Mouse (Mus musculus): ENCODE data around the gene Gm49510. TPM values are rescaled to one million over a fixed set of nuclear protein-coding genes. Genes with fewer than 3 reads are reported as not detected.
A peak's percentile ranks its signal among the peaks of the same experiment; 100 is the strongest.

The Gm49510 gene
- polyA plus RNA-seq, 1 experiment from 2014 or later: 1.0 TPM

GRCm38 (mm10) chr15:78926021-78926919 lies 26.8 kb downstream of the Gm49510 start, which contains the start of gene Lgals1:
Gene Lgals1, plus strand, starts transcription at chr15:78926725.
- Histone ChIP-seq H3K4me3 (ENCODE audit: low read depth, low read length) (peak within 1 kb of the TSS; percentile 28), H3K4me1 (ENCODE audit: control insufficient read depth, insufficient read depth, low read length) (peaks cover 18% of the 10 kb centered on the region), H3K9ac (ENCODE audit: low read length) (peak within 1 kb of the TSS; percentile 47), H3K27ac (replicated peaks; ENCODE audit: low read depth, low read length) (peak within 1 kb of the TSS; percentile 83), H3K9me3 (ENCODE audit: control insufficient read depth, low read length) (no peaks in the 10 kb centered on the region), H3K27me3 (ENCODE audit: control insufficient read depth, insufficient read depth, low read length) (no peaks in the 10 kb centered on the region), H3K4me2 (ENCODE audit: low read depth, severe bottlenecking) (peak within 1 kb of the TSS; percentile 63), H3K36me3 (ENCODE audit: control insufficient read depth, insufficient read depth, low read length) (peaks cover 5% of the 10 kb centered on the region; the same call in 1 of the 2 replicates)
- whole genome bisulfite sequencing: 7% methylated on average over 20 of the region's 20 CpGs
- ATAC-seq (ENCODE audit: insufficient number of reproducible peaks, low FRiP score, low TSS enrichment, low read depth) (peak; percentile 78), DNase-seq (ENCODE audit: low spot score) (peak; percentile 92)

- ATAC-seq (ENCODE audit: insufficient number of reproducible peaks, low FRiP score, low TSS enrichment, low read depth) (no peak), DNase-seq (ENCODE audit: low spot score) (peak; percentile 55)
- H3K27ac ChIP-seq (replicated peaks; ENCODE audit: low read depth, low read length): peak overlapping the region; percentile 61
- peak overlapping the region; percentile 28 for H3K4me3 ChIP-seq (ENCODE audit: low read depth, low read length)
- peak overlapping the region; percentile 63 for H3K4me2 ChIP-seq (ENCODE audit: low read depth, severe bottlenecking)
- peaks cover 18% of the 10 kb centered on the region for H3K4me1 ChIP-seq (ENCODE audit: control insufficient read depth, insufficient read depth, low read length)
- peak overlapping the region; percentile 47 for H3K9ac ChIP-seq (ENCODE audit: low read length)
- H3K27me3 ChIP-seq (ENCODE audit: control insufficient read depth, insufficient read depth, low read length): no peaks in the 10 kb centered on the region
- peaks cover 5% of the 10 kb centered on the region; the same call in 1 of the 2 replicates for H3K36me3 ChIP-seq (ENCODE audit: control insufficient read depth, insufficient read depth, low read length)
- H3K9me3 ChIP-seq (ENCODE audit: control insufficient read depth, low read length): no peaks in the 10 kb centered on the region
- WGBS: 15% methylated on average over 15 of the region's 15 CpGs
These were observed 27.7 kb downstream of the Gm49510 start for GRCm38 (mm10) chr15:78927021-78927787.

- Histone ChIP-seq H3K9me3 (ENCODE audit: control insufficient read depth, low read length) (no peaks in the 10 kb centered on the region), H3K36me3 (ENCODE audit: control insufficient read depth, insufficient read depth, low read length) (peaks cover 5% of the 10 kb centered on the region; the same call in 1 of the 2 replicates), H3K4me3 (ENCODE audit: low read depth, low read length) (peak overlapping the region; percentile 28), H3K9ac (ENCODE audit: low read length) (peak overlapping the region; percentile 47; the same call in 1 of the 2 replicates), H3K4me2 (ENCODE audit: low read depth, severe bottlenecking) (peak overlapping the region; percentile 63), H3K27me3 (ENCODE audit: control insufficient read depth, insufficient read depth, low read length) (no peaks in the 10 kb centered on the region), H3K4me1 (ENCODE audit: control insufficient read depth, insufficient read depth, low read length) (peaks cover 18% of the 10 kb centered on the region), H3K27ac (replicated peaks; ENCODE audit: low read depth, low read length) (peak overlapping the region; percentile 61)
- DNase-seq (ENCODE audit: low spot score) (peak; percentile 95), ATAC-seq (ENCODE audit: insufficient number of reproducible peaks, low FRiP score, low TSS enrichment, low read depth) (peak; percentile 63; the same call in 1 of the 2 replicates)
- WGBS: under 1% methylated on average over 31 of the region's 35 CpGs
These were observed 28.5 kb downstream of the Gm49510 start for GRCm38 (mm10) chr15:78927788-78928457.

GRCm38 (mm10) chr15:78928539-78928938 lies 29.1 kb downstream of the Gm49510 start:
- peaks cover 15% of the 10 kb centered on the region for H3K4me1 ChIP-seq (ENCODE audit: control insufficient read depth, insufficient read depth, low read length)

GRCm38 (mm10) chr15:78930192-78930706 lies 30.8 kb downstream of the Gm49510 start:
- WGBS: 93% methylated on average over 6 of the region's 6 CpGs
- H3K27ac ChIP-seq (replicated peaks; ENCODE audit: low read depth, low read length): no peak overlapping the region
- DNase-seq (ENCODE audit: low spot score): no peak

More at GRCm38 (mm10) chr15:78928539-78928938, 29.1 kb downstream of the Gm49510 start:
- Histone ChIP-seq H3K36me3 (ENCODE audit: control insufficient read depth, insufficient read depth, low read length) (peaks cover 5% of the 10 kb centered on the region; the same call in 1 of the 2 replicates), H3K9ac (ENCODE audit: low read length) (no peak overlapping the region), H3K4me3 (ENCODE audit: low read depth, low read length) (no peak overlapping the region), H3K4me2 (ENCODE audit: low read depth, severe bottlenecking) (peak overlapping the region; percentile 63; the same call in 1 of the 2 replicates), H3K9me3 (ENCODE audit: control insufficient read depth, low read length) (no peaks in the 10 kb centered on the region), H3K27me3 (ENCODE audit: control insufficient read depth, insufficient read depth, low read length) (no peaks in the 10 kb centered on the region), H3K27ac (replicated peaks; ENCODE audit: low read depth, low read length) (peak overlapping the region; percentile 61)
- no peak for ATAC-seq (ENCODE audit: insufficient number of reproducible peaks, low FRiP score, low TSS enrichment, low read depth)
- 50% methylated on average over 8 of the region's 8 CpGs for WGBS
- DNase-seq (ENCODE audit: low spot score): peak; percentile 46

GRCm38 (mm10) chr15:78930801-78931426 lies 31.4 kb downstream of the Gm49510 start:
- ATAC-seq (ENCODE audit: insufficient number of reproducible peaks, low FRiP score, low TSS enrichment, low read depth): no peak
- no peaks in the 10 kb centered on the region for H3K27me3 ChIP-seq (ENCODE audit: control insufficient read depth, insufficient read depth, low read length)
- H3K4me3 ChIP-seq (ENCODE audit: low read depth, low read length): no peak overlapping the region
- no peaks in the 10 kb centered on the region for H3K9me3 ChIP-seq (ENCODE audit: control insufficient read depth, low read length)
- H3K4me1 ChIP-seq (ENCODE audit: control insufficient read depth, insufficient read depth, low read length): peaks cover 6% of the 10 kb centered on the region
- WGBS: 89% methylated on average over 7 of the region's 7 CpGs
- peaks cover 5% of the 10 kb centered on the region; the same call in 1 of the 2 replicates for H3K36me3 ChIP-seq (ENCODE audit: control insufficient read depth, insufficient read depth, low read length)
- no peak for DNase-seq (ENCODE audit: low spot score)
- no peak overlapping the region for H3K4me2 ChIP-seq (ENCODE audit: low read depth, severe bottlenecking)
- no peak overlapping the region for H3K9ac ChIP-seq (ENCODE audit: low read length)
- H3K27ac ChIP-seq (replicated peaks; ENCODE audit: low read depth, low read length): no peak overlapping the region

More at GRCm38 (mm10) chr15:78930192-78930706, 30.8 kb downstream of the Gm49510 start:
- Histone ChIP-seq H3K9me3 (ENCODE audit: control insufficient read depth, low read length) (no peaks in the 10 kb centered on the region), H3K4me1 (ENCODE audit: control insufficient read depth, insufficient read depth, low read length) (peaks cover 12% of the 10 kb centered on the region), H3K9ac (ENCODE audit: low read length) (no peak overlapping the region), H3K4me3 (ENCODE audit: low read depth, low read length) (no peak overlapping the region), H3K36me3 (ENCODE audit: control insufficient read depth, insufficient read depth, low read length) (peaks cover 5% of the 10 kb centered on the region; the same call in 1 of the 2 replicates), H3K27me3 (ENCODE audit: control insufficient read depth, insufficient read depth, low read length) (no peaks in the 10 kb centered on the region), H3K4me2 (ENCODE audit: low read depth, severe bottlenecking) (no peak overlapping the region)
- ATAC-seq (ENCODE audit: insufficient number of reproducible peaks, low FRiP score, low TSS enrichment, low read depth): no peak

GRCm38 (mm10) chr15:78931577-78931976 lies 32.1 kb downstream of the Gm49510 start:
- Histone ChIP-seq H3K27me3 (ENCODE audit: control insufficient read depth, insufficient read depth, low read length) (no peaks in the 10 kb centered on the region), H3K4me1 (ENCODE audit: control insufficient read depth, insufficient read depth, low read length) (peaks cover 8% of the 10 kb centered on the region; the same call in 1 of the 2 replicates), H3K27ac (replicated peaks; ENCODE audit: low read depth, low read length) (no peak overlapping the region), H3K36me3 (ENCODE audit: control insufficient read depth, insufficient read depth, low read length) (peaks cover 5% of the 10 kb centered on the region; the same call in 1 of the 2 replicates), H3K4me3 (ENCODE audit: low read depth, low read length) (no peak overlapping the region), H3K9ac (ENCODE audit: low read length) (no peak overlapping the region), H3K9me3 (ENCODE audit: control insufficient read depth, low read length) (no peaks in the 10 kb centered on the region), H3K4me2 (ENCODE audit: low read depth, severe bottlenecking) (no peak overlapping the region)
- ATAC-seq (ENCODE audit: insufficient number of reproducible peaks, low FRiP score, low TSS enrichment, low read depth) (no peak), DNase-seq (ENCODE audit: low spot score) (no peak)
- whole genome bisulfite sequencing: 30% methylated on average over 3 of the region's 3 CpGs
